Mouse (Mus musculus) kidney, postnatal 25 days (tissue): ENCODE measurements at regions not wholly inside any gene's neighbourhood (a gene's known extent, or its start where the extent isn't known, plus 50 kb on each side); places are given as distances from the start of the nearest gene placed in this dataset.

Experiments
- DNase-seq, 2 experiments: peaks; one replicate each; pipeline ENCODE4 v3.0.0; 2021; ENCODE audit warnings: mixed read lengths in 2 of 2

- no peak for DNase-seq
Observed at GRCm38 (mm10) chr13:84763916-84764315, 425.3 kb upstream of the Ccnh start.

- DNase-seq = no peak
Observed at GRCm38 (mm10) chr13:84771956-84772355, 417.3 kb upstream of the Ccnh start.

DNA sequence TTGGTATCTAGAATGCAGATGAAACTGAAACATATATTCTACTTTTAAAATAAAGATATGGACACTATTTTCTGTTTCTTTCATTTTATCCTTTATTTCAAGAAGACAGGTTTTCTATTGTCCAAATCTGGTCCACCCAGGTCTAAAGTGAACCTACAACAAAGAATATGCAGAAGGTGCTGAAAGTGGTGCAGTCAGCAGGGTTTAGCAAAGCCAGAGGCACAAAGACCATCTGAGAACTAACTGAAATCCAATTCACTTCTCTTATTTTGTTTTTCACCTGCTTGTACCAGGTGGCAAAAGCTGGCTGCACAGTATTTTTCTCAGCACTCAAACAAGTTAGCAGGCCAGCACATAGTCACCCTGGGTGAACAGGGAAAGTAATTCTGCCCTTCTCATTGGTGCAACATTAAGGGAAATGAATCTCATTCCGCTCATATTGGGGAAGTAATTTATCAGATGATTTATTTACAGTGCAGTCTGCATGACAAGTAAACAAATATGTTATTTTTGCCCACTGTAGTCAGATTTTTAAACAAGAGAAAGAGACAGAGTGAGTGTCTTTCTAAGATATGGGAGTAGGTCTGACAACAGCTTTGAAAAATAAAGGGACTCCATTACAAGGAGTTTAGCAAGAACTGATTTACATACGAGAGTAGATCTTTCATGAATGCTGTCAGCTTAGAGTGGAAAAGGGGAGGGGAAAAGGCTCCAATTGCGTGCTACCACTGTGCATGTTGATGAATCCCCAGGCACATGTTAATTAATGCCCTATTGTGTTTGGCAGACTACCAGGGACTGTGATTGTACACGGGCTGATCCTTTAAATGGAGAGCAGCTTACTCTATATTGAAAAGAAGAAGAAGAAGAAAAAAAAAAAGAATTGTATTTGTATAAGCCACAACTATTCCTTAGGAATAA is 405.9 kb upstream of the Ccnh start:
- no peak for DNase-seq

DNA sequence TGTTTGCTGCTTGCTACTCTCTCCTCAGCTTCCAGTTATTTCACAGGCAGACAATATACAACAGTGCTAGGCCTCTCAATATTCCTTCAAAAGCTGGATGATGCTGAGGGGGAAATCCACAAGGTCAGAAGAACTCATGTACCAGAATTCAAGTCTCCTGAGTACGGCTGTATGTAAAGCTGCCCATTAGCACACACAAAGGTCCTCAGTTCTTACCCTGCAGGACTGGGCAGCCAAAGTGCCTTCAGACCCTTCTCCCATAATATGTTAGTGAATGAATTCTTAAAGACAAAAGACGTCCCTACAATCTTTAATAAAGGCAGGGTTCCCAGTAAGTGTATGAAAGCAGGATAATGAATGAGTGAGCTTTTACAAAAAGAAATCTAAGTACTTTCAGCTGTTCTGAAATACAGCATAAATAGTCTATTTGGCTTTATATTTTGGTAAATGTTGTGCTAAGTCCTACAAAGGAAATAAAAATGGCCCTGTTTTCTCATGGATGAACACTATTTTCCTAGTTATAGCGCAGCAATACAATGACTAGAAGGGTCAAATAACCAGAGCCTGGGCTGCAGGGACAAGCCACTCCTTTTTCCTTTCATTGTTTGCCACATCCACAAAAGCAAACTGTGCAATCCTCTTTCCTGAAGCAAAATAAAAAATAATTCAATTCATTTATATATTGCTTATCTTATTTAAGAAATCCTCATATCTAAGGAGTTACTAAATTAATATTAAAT is 384.8 kb upstream of the Ccnh start:
- no peak for DNase-seq

GRCm38 (mm10) chr13:84805190-84805589 is 384.0 kb upstream of the Ccnh start:
- DNase-seq = no peak

GRCm38 (mm10) chr13:84809605-84810004 is 379.6 kb upstream of the Ccnh start:
- no peak for DNase-seq
